Mouse (Mus musculus) lung, adult 2 months (tissue): Measurements from ENCODE around the gene Gsto1. TPM values are rescaled to one million over a fixed set of nuclear protein-coding genes. Genes with fewer than 3 reads are reported as not detected.

Source experiments
- DNase-seq: peaks from one replicate; pipeline ENCODE4 v3.0.0; 2022
- H3K4me1 ChIP-seq: fragments of 200-500 bp; 2 replicates; pipeline ENCODE4 v1.6.1; 2011; ENCODE audit warnings: low read length; ENCODE audit not compliant: control insufficient read depth, insufficient read depth
- H3K4me3 ChIP-seq: fragments of 200-500 bp; replicated peaks from 2 replicates; pipeline ENCODE3; 2011; ENCODE audit warnings: low read depth, mild to moderate bottlenecking, control low read depth, low read length; ENCODE audit errors: extremely low read depth
- CTCF ChIP-seq: fragments of 200-500 bp; IDR thresholded peaks from 2 replicates; pipeline ENCODE4 v1.5.1; 2011; ENCODE audit warnings: mild to moderate bottlenecking, low read length, control low read depth; ENCODE audit not compliant: insufficient read depth
- POLR2A ChIP-seq: fragments of 200-500 bp; IDR thresholded peaks from 2 replicates; pipeline ENCODE4 v1.6.1; 2011; ENCODE audit warnings: low read depth, mild to moderate bottlenecking, control low read depth, low read length, borderline replicate concordance; ENCODE audit errors: extremely low read depth
- WGBS: fragments of 180-500 bp; shearing (Covaris S2); methylation state at CpG from one replicate; pipeline ENCODE4 v1.1.7; 2018; 5-methylcytosine and 5-hydroxymethylcytosine counted together
- polyA plus RNA-seq: library from polyadenylated mRNA; depleted of rRNA; stranded (reverse); fragments of >200 nt; gene quantifications from 2 replicates; pipeline ENCODE4 v1.2.3, GENCODE M21; 2012; rRNA removed

Gene Gsto1
- polyA plus RNA-seq: 101 and 155 TPM in 2 replicates

GRCm38 (mm10) chr19:47854796-47855783, at the start of gene Gsto1:
Gene Gsto1 (plus strand): TSS chr19:47854970.
- WGBS: 1% methylated on average over 59 of the region's 60 CpGs
- DNase-seq: peak; percentile 89
- Histone ChIP-seq H3K4me1 (peaks cover 4% of the 10 kb centered on the region; the same call in 1 of the 2 replicates), H3K4me3 (peak within 1 kb of the TSS; percentile 64)
- TF ChIP-seq POLR2A: peak; percentile 86; the same call in 1 of the 2 replicates
- no peak for TF ChIP-seq CTCF

- no peak for DNase-seq
- 69% methylated on average over 10 of the region's 10 CpGs for WGBS
- no peak for TF ChIP-seq CTCF
- TF ChIP-seq POLR2A: no peak
- Histone ChIP-seq H3K4me1 (no peaks in the 10 kb centered on the region), H3K4me3 (no peak overlapping the region)
Observed at GRCm38 (mm10) chr19:47812091-47812490, 42.7 kb upstream of the Gsto1 start.

GRCm38 (mm10) chr19:47814721-47815120, 40.0 kb upstream of the Gsto1 start:
- TF ChIP-seq CTCF (no peak), POLR2A (no peak)
- WGBS: 85% methylated on average over 5 of the region's 5 CpGs
- no peak for DNase-seq

GRCm38 (mm10) chr19:47817692-47818091, 37.1 kb upstream of the Gsto1 start:
- Histone ChIP-seq H3K4me3 (no peak overlapping the region), H3K4me1 (no peaks in the 10 kb centered on the region)
- 66% methylated on average over 9 of the region's 9 CpGs for WGBS
- TF ChIP-seq POLR2A (no peak), CTCF (no peak)
- no peak for DNase-seq

More at GRCm38 (mm10) chr19:47814721-47815120, 40.0 kb upstream of the Gsto1 start:
- Histone ChIP-seq H3K4me3 (no peak overlapping the region), H3K4me1 (no peaks in the 10 kb centered on the region)

GRCm38 (mm10) chr19:47820832-47821493, 33.8 kb upstream of the Gsto1 start:
- 19% methylated on average over 9 of the region's 9 CpGs for WGBS
- DNase-seq: peak; percentile 49
- no peaks in the 10 kb centered on the region for H3K4me1 ChIP-seq
- H3K4me3 ChIP-seq: no peak overlapping the region
- TF ChIP-seq CTCF (peak; percentile 88), POLR2A (no peak)

- H3K4me1 ChIP-seq: no peaks in the 10 kb centered on the region
- TF ChIP-seq POLR2A (no peak), CTCF (no peak)
- H3K4me3 ChIP-seq: no peak overlapping the region
- no peak for DNase-seq
- 30% methylated on average over 7 of the region's 7 CpGs for WGBS
Observed at GRCm38 (mm10) chr19:47821494-47821872, 33.3 kb upstream of the Gsto1 start.

GRCm38 (mm10) chr19:47822143-47822796, 32.5 kb upstream of the Gsto1 start:
- Histone ChIP-seq H3K4me1 (no peaks in the 10 kb centered on the region), H3K4me3 (no peak overlapping the region)
- DNase-seq: no peak
- TF ChIP-seq CTCF: no peak
- TF ChIP-seq POLR2A: no peak
- WGBS: 24% methylated on average over 8 of the region's 8 CpGs

GRCm38 (mm10) chr19:47824026-47824425, 30.7 kb upstream of the Gsto1 start:
- Histone ChIP-seq H3K4me1 (no peaks in the 10 kb centered on the region), H3K4me3 (no peak overlapping the region)
- 59% methylated on average over 5 of the region's 5 CpGs for WGBS
- DNase-seq: no peak
- TF ChIP-seq POLR2A (no peak), CTCF (no peak)

- no peak for TF ChIP-seq CTCF
- TF ChIP-seq POLR2A: no peak
- no peaks in the 10 kb centered on the region for H3K4me1 ChIP-seq
- no peak overlapping the region for H3K4me3 ChIP-seq
- DNase-seq: no peak
- WGBS: 85% methylated on average over 14 of the region's 14 CpGs
Observed at GRCm38 (mm10) chr19:47829913-47830450, 24.8 kb upstream of the Gsto1 start.
